Mouse (Mus musculus) layer of hippocampus, adult 11-12 months (tissue): Measurements from ENCODE around the gene Zfand6.

ENCODE experiments used
- DNase-seq: peaks from one replicate; pipeline ENCODE4 v3.0.0; 2022; ENCODE audit warnings: low spot score

Zfand6 gene

DNA sequence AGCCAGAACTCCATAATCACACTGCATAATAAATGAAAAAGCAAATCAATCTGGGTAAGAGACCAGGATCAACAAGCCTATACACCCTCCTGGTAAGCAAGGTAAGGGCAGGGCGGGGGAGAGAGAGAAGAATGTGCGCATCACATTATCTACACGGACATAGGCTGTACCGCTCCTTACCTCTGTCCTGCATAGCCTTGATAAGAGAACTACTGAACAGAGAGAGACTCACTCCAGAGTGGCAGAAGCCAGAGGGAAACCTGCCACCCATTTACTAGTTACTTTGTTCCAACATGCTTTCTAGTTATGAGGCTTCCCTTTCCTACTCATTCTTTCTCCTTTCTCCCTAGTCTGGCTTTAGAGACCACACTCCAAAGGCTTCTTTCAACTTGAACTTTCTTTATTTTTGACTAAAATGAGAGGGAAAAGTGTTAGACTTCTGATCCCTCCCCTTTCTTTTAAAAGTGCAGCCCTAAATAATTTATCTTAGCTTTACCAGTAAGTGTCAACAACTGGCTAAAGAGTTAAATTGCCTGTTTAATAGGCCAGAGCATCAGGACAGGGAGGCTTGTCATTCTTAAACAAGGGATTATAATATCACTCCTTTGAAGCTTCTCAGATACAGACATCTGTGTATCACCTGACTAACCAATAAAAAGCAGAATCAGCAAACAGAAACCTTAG lies 38.3 kb downstream of the Zfand6 start:
- no peak for DNase-seq

DNA sequence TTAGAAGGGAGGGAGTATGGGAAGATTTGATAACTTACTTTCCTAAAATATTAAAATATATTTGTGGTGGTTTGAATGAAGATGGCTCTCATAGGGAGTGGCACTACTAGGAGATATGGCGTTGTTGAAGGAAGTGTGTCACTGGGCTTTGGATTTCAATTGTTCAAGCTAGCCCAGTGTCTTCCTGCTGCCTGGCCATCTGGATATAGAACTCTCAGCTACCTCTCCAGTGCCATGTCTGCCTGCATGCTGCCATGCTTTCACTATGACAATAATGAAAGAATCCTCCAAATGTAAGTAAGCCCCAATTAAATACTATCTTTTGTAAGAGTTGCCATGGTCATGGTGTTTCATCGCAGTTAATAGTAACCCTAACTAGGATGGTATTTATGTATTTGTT lies 40.7 kb downstream of the Zfand6 start:
- no peak for DNase-seq

- DNase-seq = no peak
These were observed 43.5 kb downstream of the Zfand6 start for GRCm38 (mm10) chr7:84646256-84646655.

DNA sequence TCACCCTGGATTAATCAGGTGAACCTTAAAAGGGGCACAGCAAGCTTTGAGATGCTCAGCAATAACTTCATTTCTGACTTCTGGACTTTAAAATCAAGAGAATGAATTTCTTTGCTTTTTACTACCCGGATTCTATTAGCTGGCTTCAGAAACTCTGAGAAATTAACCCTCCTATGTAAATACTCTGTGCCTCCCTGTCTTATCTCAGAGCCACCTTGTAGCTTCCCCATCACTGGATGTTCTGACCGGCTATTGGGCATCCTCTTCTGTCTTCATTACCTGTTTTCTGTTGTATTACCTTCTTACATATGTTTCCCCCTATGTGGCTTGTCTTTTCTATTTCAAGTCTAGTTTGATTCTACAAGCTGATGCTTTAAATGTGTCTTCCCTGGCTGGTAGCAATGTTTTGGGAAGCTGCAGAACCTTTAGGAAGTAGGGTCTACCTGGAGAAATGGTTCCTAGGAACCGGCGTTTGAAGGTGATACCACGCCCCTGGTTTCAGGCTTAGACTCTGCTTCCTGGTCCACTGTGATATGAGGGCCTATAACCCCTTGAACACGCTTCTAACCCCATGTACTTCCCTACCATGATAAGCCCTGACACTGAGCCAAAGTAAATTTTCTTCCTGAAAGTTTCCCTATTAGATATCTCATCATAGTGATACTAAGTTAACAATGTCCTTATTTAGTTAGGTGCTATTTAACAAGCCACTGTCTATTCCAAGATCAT lies 46.3 kb downstream of the Zfand6 start:
- no peak for DNase-seq

DNA sequence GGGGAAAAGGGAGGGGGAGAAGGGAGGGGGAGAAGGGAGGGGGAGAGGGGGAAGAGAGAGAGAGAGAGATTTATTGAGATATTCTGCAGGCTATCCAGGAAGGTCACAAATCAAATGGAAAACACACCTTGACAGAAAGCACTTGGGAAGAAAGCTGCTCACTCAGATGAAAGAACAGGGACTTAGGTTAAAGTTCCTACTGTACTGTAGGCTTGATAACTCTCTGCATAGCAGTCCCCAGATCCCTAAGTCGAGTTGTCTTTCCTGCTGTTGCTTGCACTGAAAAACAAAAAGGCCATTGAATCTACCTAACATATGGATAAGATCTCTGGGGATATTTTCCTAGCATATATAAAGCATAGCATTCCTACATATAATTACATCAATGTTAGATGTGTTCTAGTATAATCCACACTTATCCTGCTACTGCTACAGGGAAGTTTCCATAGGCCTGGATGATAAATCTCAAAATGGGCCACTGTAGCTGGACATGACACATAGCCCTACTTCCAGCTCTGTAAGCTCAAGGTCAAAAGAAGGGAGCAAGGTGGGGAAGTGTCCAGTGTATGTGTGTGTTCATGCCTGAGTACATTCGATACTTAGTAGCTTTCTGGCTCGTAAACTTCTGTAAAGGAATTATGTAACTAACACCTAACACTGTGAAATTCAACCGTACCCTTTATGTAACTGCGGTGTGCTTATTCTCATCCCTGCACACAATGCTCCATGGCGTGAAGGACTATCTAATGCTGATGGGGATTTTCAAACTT lies 47.4 kb downstream of the Zfand6 start:
- no peak for DNase-seq

- no peak for DNase-seq
These were observed 52.8 kb downstream of the Zfand6 start for GRCm38 (mm10) chr7:84636939-84637338.

DNA sequence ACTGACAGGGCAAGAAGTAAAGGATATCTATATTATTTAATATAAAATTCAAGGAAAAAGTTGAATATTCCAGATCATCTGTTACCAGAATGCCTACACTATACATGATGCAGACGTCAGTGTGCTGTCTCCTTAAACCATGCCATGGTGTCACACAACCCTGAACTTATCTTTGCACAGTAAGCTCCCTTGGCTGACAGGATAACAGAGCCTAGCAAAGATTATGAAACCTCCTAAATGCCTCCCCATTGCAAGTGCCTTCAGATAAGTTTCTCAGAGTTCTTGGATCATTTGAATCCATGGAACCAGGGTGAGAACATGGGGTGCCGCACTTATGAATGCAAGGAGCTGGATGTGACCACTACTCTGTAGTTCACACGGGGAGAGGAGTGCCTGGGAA lies 57.9 kb downstream of the Zfand6 start:
- no peak for DNase-seq

GRCm38 (mm10) chr7:84623718-84624117 lies 66.0 kb downstream of the Zfand6 start:
- DNase-seq = no peak

DNA sequence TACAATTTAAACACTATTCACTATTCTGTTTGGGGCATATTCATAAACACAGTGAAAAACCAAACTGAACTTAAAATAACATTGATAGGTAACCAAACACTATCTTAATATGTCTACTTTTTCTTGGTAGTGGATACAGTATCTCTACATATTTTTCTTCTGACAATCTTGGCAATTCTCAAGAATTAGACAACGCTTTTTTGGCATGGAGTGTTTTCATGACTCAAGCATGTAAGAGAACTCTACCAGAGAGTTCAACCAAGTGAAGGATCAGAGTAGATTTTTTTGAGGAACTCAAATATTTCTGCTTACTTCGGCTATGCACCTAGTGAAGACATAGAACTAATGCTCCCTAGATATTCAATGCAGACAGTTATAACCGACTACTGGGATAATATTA lies 68.8 kb downstream of the Zfand6 start:
- DNase-seq = no peak

DNA sequence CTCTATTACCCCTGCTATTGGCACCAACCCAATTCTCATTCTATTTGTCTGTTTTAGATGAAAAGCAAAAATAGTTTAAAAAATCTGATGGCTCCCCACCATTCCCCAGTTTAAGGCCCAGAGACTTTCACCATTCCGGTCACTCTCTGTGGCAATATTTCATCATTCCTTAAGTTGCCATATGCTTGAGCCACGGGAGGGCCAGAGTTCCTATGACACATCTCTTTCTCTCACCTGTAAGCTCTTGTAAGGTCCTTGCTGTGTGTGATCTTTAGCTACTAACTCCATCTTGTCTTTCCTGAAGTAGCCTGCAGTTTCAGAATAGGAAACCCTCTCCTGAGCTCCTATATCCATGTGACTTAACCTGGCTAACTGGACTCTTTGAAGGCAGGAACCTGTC lies 70.8 kb downstream of the Zfand6 start:
- no peak for DNase-seq

GRCm38 (mm10) chr7:84612445-84612844 lies 77.3 kb downstream of the Zfand6 start:
- DNase-seq = no peak

GRCm38 (mm10) chr7:84611609-84612008 lies 78.2 kb downstream of the Zfand6 start:
- DNase-seq = no peak

- peak; percentile 39 for DNase-seq
These were observed 83.4 kb downstream of the Zfand6 start, which contains the start of gene Fah for GRCm38 (mm10) chr7:84606293-84606749. TSS of gene Fah (minus strand) at chr7:84606722.

GRCm38 (mm10) chr7:84605704-84606292 lies 84.0 kb downstream of the Zfand6 start:
- DNase-seq = peak; percentile 87

- no peak for DNase-seq
These were observed 84.6 kb downstream of the Zfand6 start for GRCm38 (mm10) chr7:84605033-84605687.

- DNase-seq = no peak
These were observed 85.3 kb downstream of the Zfand6 start for GRCm38 (mm10) chr7:84604501-84604900.

DNA sequence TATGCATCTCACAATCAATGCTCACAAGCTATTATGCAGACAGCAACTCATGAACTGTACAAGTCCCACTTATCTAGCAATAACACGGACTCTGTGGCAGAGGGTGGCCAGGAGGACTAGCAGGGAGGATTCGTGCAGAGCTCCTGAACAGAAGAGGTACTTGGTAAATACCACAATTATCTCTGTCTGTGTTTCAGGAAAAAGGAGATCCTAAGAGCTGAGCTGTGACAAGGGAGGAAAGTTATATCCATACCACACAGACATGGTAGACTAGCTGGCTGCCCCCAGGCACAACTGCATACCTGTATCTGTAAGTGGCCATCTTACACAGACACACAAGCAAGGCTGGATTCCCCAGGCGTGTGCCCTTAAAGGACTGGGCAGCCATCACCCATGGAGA lies 88.4 kb downstream of the Zfand6 start:
- no peak for DNase-seq

DNA sequence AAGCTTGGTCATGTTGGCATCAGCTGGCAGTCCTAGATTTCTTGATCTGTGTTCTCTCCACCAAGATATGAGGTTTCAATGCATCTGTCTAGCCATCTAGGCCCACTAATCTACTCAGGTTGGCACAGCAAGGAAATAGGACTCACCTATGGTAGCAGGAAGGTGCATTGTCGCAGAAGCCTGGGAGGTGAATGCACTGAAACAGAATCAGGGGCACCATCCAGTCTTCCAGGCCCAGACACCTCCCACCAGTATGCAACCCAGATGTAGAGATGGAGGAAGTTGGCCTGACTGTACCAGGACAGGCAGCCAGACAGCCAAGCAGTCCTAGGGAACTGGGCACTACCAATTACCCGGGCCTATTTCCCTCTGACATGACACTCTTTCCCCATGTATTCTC lies 89.1 kb downstream of the Zfand6 start:
- no peak for DNase-seq

DNA sequence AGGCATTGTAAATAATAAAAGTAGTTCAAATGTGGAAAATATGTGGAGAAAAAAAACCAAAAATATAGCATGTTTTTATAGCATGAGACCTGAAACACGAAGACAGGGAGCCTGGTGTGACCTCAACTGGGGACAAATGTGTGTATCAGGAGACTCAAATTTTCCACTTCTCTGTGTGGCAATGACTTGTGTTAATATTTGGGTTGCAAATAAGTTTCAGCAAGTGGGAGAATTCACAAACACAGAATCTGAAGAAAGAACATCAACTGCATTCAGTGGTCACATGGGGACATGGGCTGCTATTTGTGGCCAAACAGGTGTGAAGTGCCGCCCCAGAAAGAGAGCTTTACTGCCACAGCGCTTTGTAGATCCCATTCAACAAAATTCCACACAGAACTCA lies 93.1 kb downstream of the Zfand6 start:
- no peak for DNase-seq

DNA sequence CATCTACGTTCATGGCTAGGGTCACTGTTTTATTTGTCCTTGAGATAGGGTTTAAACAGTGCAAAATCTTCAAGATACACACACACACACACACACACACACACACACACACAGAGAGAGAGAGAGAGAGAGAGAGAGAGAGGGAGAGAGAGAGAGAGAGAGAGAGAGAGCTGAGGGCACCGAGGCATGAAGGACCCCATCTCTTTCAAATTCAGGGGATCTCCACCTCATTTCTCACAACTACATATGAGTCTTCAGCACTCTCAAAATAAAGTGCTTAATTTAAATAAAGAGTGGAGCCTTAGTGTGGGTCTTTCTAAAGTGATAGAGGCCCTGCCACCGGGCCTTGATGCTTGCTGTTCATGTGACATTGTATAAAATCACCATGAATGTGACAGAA lies 93.8 kb downstream of the Zfand6 start:
- DNase-seq = no peak

DNA sequence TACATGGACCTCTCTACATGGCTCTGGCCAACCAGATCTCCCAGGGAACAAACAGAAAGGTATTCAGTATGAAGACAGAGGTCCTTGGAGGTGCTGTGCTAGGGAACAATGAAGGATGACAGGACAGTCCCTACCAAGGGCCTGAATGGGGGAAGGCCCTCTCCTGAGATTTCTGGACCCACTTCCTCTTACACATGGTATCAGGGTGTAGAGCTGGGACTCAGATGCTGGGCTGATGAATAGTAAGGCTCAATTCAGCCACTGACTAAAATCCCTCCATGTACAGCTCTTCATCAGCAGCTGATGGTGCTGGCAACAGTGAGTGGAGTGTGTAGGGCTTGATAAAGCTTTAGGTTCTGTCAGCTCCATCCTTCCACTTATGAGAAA lies 94.8 kb downstream of the Zfand6 start:
- no peak for DNase-seq
